ENCODE assay signal across 15 mouse cellular contexts in genomic region chr3:35142683-35143082, GRCm38 (mm10).
"Had no signal": no experiment of that assay in that cellular context is flagged by ENCODE, and none has a peak within 500 bp of the region (broad histone marks: within the 10 kb centered on the region; RNA-seq: fewer than 3 reads in every experiment).

No protein-coding gene starts in this region.

- H3K4me1 ChIP-seq: stomach, embryonic 15.5 days had no signal

- H3K4me2 ChIP-seq: neural tube, embryonic 13.5 days; stomach, embryonic 15.5 days had no signal

- DNase-seq: retina, postnatal 1 day; right cerebral cortex, adult 18-20 months; right cerebral cortex, postnatal 14 days; right cerebral cortex, postnatal 25 days; right cerebral cortex, postnatal 4 days; spleen, adult 18-20 months; thymus, adult 18-20 months; thymus, adult 2 months; thymus, postnatal 14 days; thymus, postnatal 25 days; thymus, postnatal 36 days; thymus, postnatal 4 days had no signal

- H3K9ac ChIP-seq: neural tube, embryonic 13.5 days; stomach, embryonic 15.5 days had no signal

- H3K9me3 ChIP-seq: stomach, embryonic 15.5 days had no signal

- H3K27ac ChIP-seq: stomach, embryonic 15.5 days; stomach, postnatal 0 days had no signal

- H3K4me3 ChIP-seq: neural tube, embryonic 13.5 days; stomach, embryonic 15.5 days had no signal

- H3K27me3 ChIP-seq: neural tube, embryonic 13.5 days; stomach, embryonic 15.5 days had no signal

- H3K36me3 ChIP-seq: neural tube, embryonic 13.5 days; stomach, embryonic 15.5 days had no signal
